Mouse (Mus musculus): ENCODE data around the gene Cdkal1. TPM values are rescaled to one million over a fixed set of nuclear protein-coding genes. Genes with fewer than 3 reads are reported as not detected.

The Cdkal1 gene
- total and polyA plus RNA-seq, 2 experiments from 2014 or later: 17.4 to 17.6 TPM

DNA sequence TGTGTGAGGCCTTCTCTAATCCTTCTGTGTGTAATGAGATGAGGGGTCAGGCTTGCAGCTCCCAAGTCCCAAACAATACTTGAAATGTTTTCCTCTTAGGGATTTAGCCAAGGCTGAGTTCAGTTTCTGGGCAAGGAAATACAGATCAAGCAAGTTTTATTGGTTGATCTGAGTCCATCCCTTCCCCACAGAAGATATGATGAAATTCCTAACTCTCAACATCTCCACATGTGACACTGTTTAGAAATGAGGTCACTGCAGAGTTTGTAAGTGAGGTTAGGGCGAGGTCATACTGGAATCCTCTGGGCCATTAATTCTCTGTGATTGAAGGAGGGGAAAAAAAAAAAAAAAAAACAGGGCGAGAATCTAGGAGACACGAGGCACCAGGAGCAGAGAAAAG is 607.7 kb downstream of the Cdkal1 start:
- H3K9ac ChIP-seq (replicated peaks; ENCODE audit: low read length, poor library complexity, severe bottlenecking): no peak overlapping the region
- H3K9me3 ChIP-seq (ENCODE audit: low read length): no peaks in the 10 kb centered on the region
- no peaks in the 10 kb centered on the region for H3K36me3 ChIP-seq (ENCODE audit: insufficient read depth, low read length)
- WGBS: 67% methylated on average over 3 of the region's 3 CpGs
- no peak overlapping the region for H3K27ac ChIP-seq (ENCODE audit: low read depth, low read length)
- no peak overlapping the region for H3K4me2 ChIP-seq (ENCODE audit: low read depth, low read length, poor library complexity, severe bottlenecking)
- no peak for DNase-seq (ENCODE audit: low spot score)
- TF ChIP-seq CTCF (IDR thresholded peaks at IDR 0.05): no peak
- H3K4me1 ChIP-seq (ENCODE audit: insufficient read depth, low read length): no peaks in the 10 kb centered on the region
- H3K27me3 ChIP-seq (ENCODE audit: insufficient read depth, low read length): no peaks in the 10 kb centered on the region
- no peak for ATAC-seq (ENCODE audit: low FRiP score)
- no peak overlapping the region for H3K4me3 ChIP-seq (ENCODE audit: low read depth, low read length)

DNA sequence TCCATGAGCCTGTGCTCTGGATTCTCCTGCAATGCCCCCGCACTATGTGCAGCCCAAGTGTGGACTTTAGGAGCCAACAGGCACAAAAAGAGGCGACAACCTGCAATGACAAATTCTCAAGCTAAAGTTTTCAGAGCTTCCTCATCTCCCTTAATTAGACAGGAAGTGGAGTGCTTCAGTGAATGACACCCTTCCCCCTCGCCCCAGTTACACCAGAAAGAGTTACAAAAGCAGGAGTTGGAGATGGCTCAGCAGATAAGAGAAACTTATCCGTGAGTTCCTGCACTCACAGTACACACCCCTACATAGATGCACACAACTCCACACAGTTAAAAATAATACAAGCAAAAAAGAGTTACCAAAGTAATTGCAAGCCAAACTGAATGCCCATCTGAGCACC is 620.4 kb downstream of the Cdkal1 start:
- Histone ChIP-seq H3K4me1 (ENCODE audit: insufficient read depth, low read length) (no peaks in the 10 kb centered on the region), H3K9me3 (ENCODE audit: low read length) (no peaks in the 10 kb centered on the region), H3K4me3 (ENCODE audit: low read depth, low read length) (no peak overlapping the region), H3K4me2 (ENCODE audit: low read depth, low read length, poor library complexity, severe bottlenecking) (no peak overlapping the region), H3K27ac (ENCODE audit: low read depth, low read length) (no peak overlapping the region), H3K9ac (replicated peaks; ENCODE audit: low read length, poor library complexity, severe bottlenecking) (no peak overlapping the region), H3K27me3 (ENCODE audit: insufficient read depth, low read length) (no peaks in the 10 kb centered on the region), H3K36me3 (ENCODE audit: insufficient read depth, low read length) (no peaks in the 10 kb centered on the region)
- no peak for TF ChIP-seq CTCF (IDR thresholded peaks at IDR 0.05)
- 81% methylated on average over 4 of the region's 4 CpGs for WGBS
- ATAC-seq (ENCODE audit: low FRiP score) (no peak), DNase-seq (ENCODE audit: low spot score) (no peak)

DNA sequence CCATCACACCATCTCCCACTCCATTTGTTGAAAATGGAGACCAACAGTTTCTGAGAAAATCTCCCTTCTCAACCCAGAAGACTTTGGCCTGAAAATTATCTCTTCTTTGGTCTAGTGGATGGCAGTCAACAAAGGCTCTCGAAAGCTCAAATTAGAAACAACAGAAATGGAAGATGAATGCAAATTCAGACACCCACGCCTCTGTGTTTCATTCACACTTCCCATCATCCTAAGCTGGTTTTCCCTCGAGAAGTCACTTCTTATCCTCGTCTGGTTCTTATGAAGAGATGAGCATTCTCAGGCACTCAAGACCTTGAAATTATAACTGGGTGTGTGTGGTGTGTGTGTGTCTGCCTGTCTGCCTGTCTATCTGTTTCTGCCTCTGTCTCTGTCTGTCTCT is 621.0 kb downstream of the Cdkal1 start:
- H3K36me3 ChIP-seq (ENCODE audit: insufficient read depth, low read length): no peaks in the 10 kb centered on the region
- H3K4me2 ChIP-seq (ENCODE audit: low read depth, low read length, poor library complexity, severe bottlenecking): no peak overlapping the region
- no peaks in the 10 kb centered on the region for H3K4me1 ChIP-seq (ENCODE audit: insufficient read depth, low read length)
- no peak for TF ChIP-seq CTCF (IDR thresholded peaks at IDR 0.05)
- H3K9ac ChIP-seq (replicated peaks; ENCODE audit: low read length, poor library complexity, severe bottlenecking): no peak overlapping the region
- no peak for DNase-seq (ENCODE audit: low spot score)
- H3K27me3 ChIP-seq (ENCODE audit: insufficient read depth, low read length): no peaks in the 10 kb centered on the region
- no peak overlapping the region for H3K27ac ChIP-seq (ENCODE audit: low read depth, low read length)
- WGBS: 91% methylated on average over 4 of the region's 4 CpGs
- H3K9me3 ChIP-seq (ENCODE audit: low read length): no peaks in the 10 kb centered on the region
- ATAC-seq (ENCODE audit: low FRiP score): no peak
- H3K4me3 ChIP-seq (ENCODE audit: low read depth, low read length): no peak overlapping the region

DNA sequence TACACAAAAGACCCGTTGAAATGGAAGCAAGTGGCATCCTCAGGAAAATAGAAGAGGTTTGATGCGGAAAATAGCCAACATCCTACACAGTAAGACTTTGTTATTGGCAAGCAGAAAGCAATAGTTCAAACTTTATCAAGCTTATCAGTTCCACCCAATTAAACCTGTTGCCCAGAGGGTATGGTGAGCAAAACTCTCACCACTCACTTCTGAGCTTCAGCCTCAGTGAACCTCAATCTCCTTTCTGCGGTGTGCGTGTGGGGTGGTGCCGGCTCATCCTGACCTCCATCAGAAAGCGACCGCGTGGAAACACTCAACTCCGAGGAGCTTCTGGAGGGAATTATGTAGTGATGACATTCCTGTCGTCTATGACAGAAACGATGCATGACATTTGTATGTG is 621.5 kb downstream of the Cdkal1 start:
- H3K4me2 ChIP-seq (ENCODE audit: low read depth, low read length, poor library complexity, severe bottlenecking): no peak overlapping the region
- H3K9ac ChIP-seq (replicated peaks; ENCODE audit: low read length, poor library complexity, severe bottlenecking): no peak overlapping the region
- no peak overlapping the region for H3K4me3 ChIP-seq (ENCODE audit: low read depth, low read length)
- H3K36me3 ChIP-seq (ENCODE audit: insufficient read depth, low read length): no peaks in the 10 kb centered on the region
- H3K27ac ChIP-seq (ENCODE audit: low read depth, low read length): no peak overlapping the region
- H3K27me3 ChIP-seq (ENCODE audit: insufficient read depth, low read length): no peaks in the 10 kb centered on the region
- TF ChIP-seq CTCF (IDR thresholded peaks at IDR 0.05): no peak
- H3K9me3 ChIP-seq (ENCODE audit: low read length): no peaks in the 10 kb centered on the region
- DNase-seq (ENCODE audit: low spot score) (no peak), ATAC-seq (ENCODE audit: low FRiP score) (no peak)
- H3K4me1 ChIP-seq (ENCODE audit: insufficient read depth, low read length): no peaks in the 10 kb centered on the region
- WGBS: 89% methylated on average over 11 of the region's 11 CpGs

DNA sequence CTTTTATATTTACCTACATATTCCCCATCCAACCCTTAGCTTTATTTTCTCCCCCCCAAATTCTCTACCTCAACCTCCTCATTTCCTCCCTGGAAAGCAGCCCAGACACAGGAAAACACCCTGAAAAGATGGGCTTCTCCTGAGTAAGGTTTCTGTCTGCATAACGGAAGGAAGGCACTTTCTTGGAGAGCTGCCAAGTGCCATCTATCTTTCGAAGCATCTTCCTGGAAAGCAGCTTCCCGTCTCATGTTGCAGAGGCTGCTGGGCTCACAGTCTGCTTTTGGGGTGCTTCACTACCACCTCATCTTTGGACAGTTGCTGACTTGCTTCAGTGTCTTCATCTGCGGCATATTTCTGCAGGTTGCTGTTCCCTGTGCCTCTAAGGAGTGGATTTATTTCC is 622.8 kb downstream of the Cdkal1 start:
- TF ChIP-seq CTCF (IDR thresholded peaks at IDR 0.05): no peak
- no peaks in the 10 kb centered on the region for H3K27me3 ChIP-seq (ENCODE audit: insufficient read depth, low read length)
- ATAC-seq (ENCODE audit: low FRiP score): no peak
- WGBS: 54% methylated on average over 4 of the region's 4 CpGs
- H3K27ac ChIP-seq (ENCODE audit: low read depth, low read length): no peak overlapping the region
- H3K9me3 ChIP-seq (ENCODE audit: low read length): no peaks in the 10 kb centered on the region
- H3K4me3 ChIP-seq (ENCODE audit: low read depth, low read length): no peak overlapping the region
- H3K4me2 ChIP-seq (ENCODE audit: low read depth, low read length, poor library complexity, severe bottlenecking): no peak overlapping the region
- H3K36me3 ChIP-seq (ENCODE audit: insufficient read depth, low read length): no peaks in the 10 kb centered on the region
- DNase-seq (ENCODE audit: low spot score): peak; percentile 63
- H3K9ac ChIP-seq (replicated peaks; ENCODE audit: low read length, poor library complexity, severe bottlenecking): no peak overlapping the region
- no peaks in the 10 kb centered on the region for H3K4me1 ChIP-seq (ENCODE audit: insufficient read depth, low read length)

DNA sequence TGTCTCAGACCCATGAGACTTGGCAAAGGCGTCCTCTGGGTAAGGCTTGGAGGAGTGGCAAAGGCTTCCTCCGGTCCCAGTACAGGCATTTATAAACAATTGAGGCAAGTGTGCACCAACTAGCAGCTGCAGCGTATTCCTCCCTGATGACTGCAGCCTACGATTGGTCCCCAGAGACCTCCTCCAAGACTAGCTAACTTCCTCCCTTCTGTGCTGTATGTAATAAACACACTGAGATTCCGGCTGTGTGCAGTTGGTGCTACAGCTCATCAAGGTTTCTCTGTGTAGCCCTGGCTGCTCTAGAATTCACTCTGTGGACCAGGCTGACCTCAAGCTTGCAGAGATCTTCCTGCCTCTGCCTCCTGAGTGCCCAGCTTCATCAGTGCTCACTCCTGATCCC is 630.7 kb downstream of the Cdkal1 start:
- Histone ChIP-seq H3K9me3 (ENCODE audit: low read length) (no peaks in the 10 kb centered on the region), H3K9ac (replicated peaks; ENCODE audit: low read length, poor library complexity, severe bottlenecking) (no peak overlapping the region), H3K27me3 (ENCODE audit: insufficient read depth, low read length) (no peaks in the 10 kb centered on the region), H3K36me3 (ENCODE audit: insufficient read depth, low read length) (no peaks in the 10 kb centered on the region), H3K4me2 (ENCODE audit: low read depth, low read length, poor library complexity, severe bottlenecking) (no peak overlapping the region), H3K4me1 (ENCODE audit: insufficient read depth, low read length) (peaks cover 5% of the 10 kb centered on the region; the same call in 1 of the 2 replicates), H3K27ac (ENCODE audit: low read depth, low read length) (no peak overlapping the region), H3K4me3 (ENCODE audit: low read depth, low read length) (no peak overlapping the region)
- 77% methylated on average over 5 of the region's 5 CpGs for WGBS
- no peak for TF ChIP-seq CTCF (IDR thresholded peaks at IDR 0.05)
- DNase-seq (ENCODE audit: low spot score): no peak
- no peak for ATAC-seq (ENCODE audit: low FRiP score)
